Mouse (Mus musculus) lung, embryonic 14.5 days (tissue): ENCODE measurements around the gene Kras. TPM values are rescaled to one million over a fixed set of nuclear protein-coding genes. Genes with fewer than 3 reads are reported as not detected.

ENCODE experiments used
- ATAC-seq: fragments of 200-750 bp; cut with Nextera tagmentation; 2 replicates; pipeline ENCODE4 v1.8.0; 2017; ENCODE audit warnings: mild to moderate bottlenecking, moderate TSS enrichment, moderate library complexity; ENCODE audit not compliant: insufficient read depth
- DNase-seq: peaks from one replicate; pipeline ENCODE4 v3.0.0-alpha.2; 2015
- H3K27ac ChIP-seq: fragments of 300-500 bp; sonication (generic); 2 replicates; pipeline ENCODE4 v1.5.1; 2014; ENCODE audit warnings: low read depth, mild to moderate bottlenecking, moderate library complexity
- H3K27me3 ChIP-seq: fragments of 300-500 bp; sonication (generic); 2 replicates; pipeline ENCODE4 v1.6.1; 2014; ENCODE audit warnings: low read length, control low read depth; ENCODE audit not compliant: insufficient read depth
- H3K36me3 ChIP-seq: fragments of 300-500 bp; sonication (generic); 2 replicates; pipeline ENCODE4 v1.6.1; 2014; ENCODE audit warnings: control low read depth; ENCODE audit not compliant: insufficient read depth
- H3K4me1 ChIP-seq: fragments of 300-500 bp; sonication (generic); 2 replicates; pipeline ENCODE4 v1.6.1; 2014; ENCODE audit warnings: antibody characterized with exemption, control low read depth; ENCODE audit not compliant: insufficient read depth
- H3K4me2 ChIP-seq: fragments of 300-500 bp; sonication (generic); 2 replicates; pipeline ENCODE4 v1.6.1; 2014; ENCODE audit warnings: mild to moderate bottlenecking
- H3K4me3 ChIP-seq: fragments of 300-500 bp; sonication (generic); 2 replicates; pipeline ENCODE4 v1.5.1; 2014; ENCODE audit warnings: low read depth, low read length
- H3K9ac ChIP-seq: fragments of 300-500 bp; sonication (generic); 2 replicates; pipeline ENCODE4 v1.6.1; 2014
- H3K9me3 ChIP-seq: fragments of 300-500 bp; sonication (generic); 2 replicates; pipeline ENCODE4 v1.6.1; 2016; ENCODE audit warnings: low read depth, low read length, control low read depth
- CTCF ChIP-seq: IDR thresholded peaks from 2 replicates; pipeline ENCODE4 v1.5.1; 2016; ENCODE audit warnings: antibody characterized with exemption, low read depth
- WGBS: fragments of 180-500 bp; shearing (Covaris S2); extraction: QIAGEN DNeasy Blood & Tissue Kit; methylation state at CpG from one replicate; pipeline ENCODE4 v1.1.7; 2014; 5-methylcytosine and 5-hydroxymethylcytosine counted together
- polyA plus RNA-seq: library from polyadenylated mRNA; unstranded; fragments of >200 nt; fragmentation: Nextera tagmentation; extraction: Ambion mirVana; gene quantifications from 2 replicates; pipeline ENCODE4 v1.2.1, GENCODE M21; 2014

The Kras gene
- polyA plus RNA-seq, 1 experiment from 2014 or later = 116 TPM

DNA sequence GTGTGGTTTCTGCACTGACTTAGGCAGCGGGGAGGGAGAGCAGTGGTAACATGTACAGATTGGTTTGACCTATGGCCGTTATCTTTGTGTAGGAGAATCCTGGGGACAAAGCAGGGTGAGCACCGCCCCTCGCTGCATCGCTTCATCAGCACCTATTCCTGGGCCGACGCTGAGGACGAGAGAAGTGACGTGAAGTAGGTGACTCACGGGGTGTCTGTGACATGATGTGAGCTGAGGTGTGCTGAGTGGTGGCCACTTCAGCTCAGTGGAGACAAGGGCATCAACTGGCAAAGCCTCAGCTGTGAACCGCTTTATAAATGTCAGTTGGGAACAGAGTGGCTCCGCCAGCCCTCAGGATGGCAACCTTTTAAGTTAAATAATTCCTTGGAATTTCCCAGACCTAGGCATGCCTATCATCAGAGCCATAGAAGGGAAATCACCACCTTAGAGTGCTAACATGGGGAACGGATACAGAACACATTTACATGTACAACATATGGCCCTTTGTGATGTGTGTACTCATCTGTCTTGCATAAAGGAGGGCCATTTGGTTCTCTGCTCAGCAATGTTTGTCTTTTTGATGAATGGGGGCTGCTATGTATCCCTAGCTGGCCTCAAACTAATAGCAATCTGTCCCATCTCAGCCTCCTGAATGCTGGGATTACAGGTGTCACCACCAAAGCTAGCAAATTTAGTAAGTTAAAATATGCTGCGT is 78.0 kb downstream of the Kras start:
- Histone ChIP-seq H3K4me3 (no peak overlapping the region), H3K9me3 (no peaks in the 10 kb centered on the region), H3K4me1 (peaks cover 7% of the 10 kb centered on the region), H3K4me2 (no peak overlapping the region), H3K27me3 (0 out of 2 replicates have a peak, but pooled peaks cover 5% of the 10 kb centered on the region), H3K36me3 (no peaks in the 10 kb centered on the region), H3K9ac (no peak overlapping the region), H3K27ac (no peak overlapping the region)
- 44% methylated on average over 14 of the region's 14 CpGs for WGBS
- DNase-seq = no peak
- ATAC-seq = no peak
- TF ChIP-seq CTCF = no peak

Other genes starting within 250 kb of the Kras start
- gene Bcat1, start 174.1 kb downstream of the Kras start, polyA plus RNA-seq = 13.6 and 14.9 TPM in 2 replicates
- 1.4 and 2.3 TPM in 2 replicates for gene Lrmp, start 134.6 kb downstream of the Kras start, polyA plus RNA-seq
- gene Casc1, start 39.2 kb downstream of the Kras start, polyA plus RNA-seq = 0.50 and 0.77 TPM in 2 replicates
- 23.9 and 24.5 TPM in 2 replicates for gene Etfrf1, start 39.1 kb downstream of the Kras start, polyA plus RNA-seq